Mouse (Mus musculus) liver, embryonic 15.5 days (tissue): ENCODE data around the gene Fundc1. TPM values are rescaled to one million over a fixed set of nuclear protein-coding genes. Genes with fewer than 3 reads are reported as not detected.
"Not testable (repeated sequence)": the region's sequence is repeated elsewhere in the genome, so short reads cannot be mapped to it uniquely, and the experiment has no call there.

Source experiments
- ATAC-seq: fragments of 200-750 bp; cut with Nextera tagmentation; 2 replicates; pipeline ENCODE4 v1.8.0; 2017; ENCODE audit warnings: moderate number of reproducible peaks, mild to moderate bottlenecking, moderate library complexity; ENCODE audit not compliant: insufficient read depth
- H3K27ac ChIP-seq: fragments of 300-500 bp; sonication (generic); replicated peaks from 2 replicates; pipeline ENCODE4 v1.5.1; 2015; ENCODE audit warnings: mild to moderate bottlenecking, inconsistent platforms
- H3K27me3 ChIP-seq: fragments of 300-500 bp; sonication (generic); 2 replicates; pipeline ENCODE4 v1.6.1; 2015; ENCODE audit warnings: mild to moderate bottlenecking, inconsistent platforms
- H3K36me3 ChIP-seq: fragments of 300-500 bp; sonication (generic); replicated peaks from 2 replicates; pipeline ENCODE4 v1.6.1; 2015; ENCODE audit warnings: moderate library complexity, mild to moderate bottlenecking, inconsistent platforms
- H3K4me1 ChIP-seq: fragments of 300-500 bp; sonication (generic); replicated peaks from 2 replicates; pipeline ENCODE4 v1.6.1; 2015; ENCODE audit warnings: inconsistent platforms
- H3K4me2 ChIP-seq: fragments of 300-500 bp; sonication (generic); 2 replicates; pipeline ENCODE4 v1.6.1; 2015; ENCODE audit warnings: moderate library complexity, mild to moderate bottlenecking, inconsistent platforms
- H3K4me3 ChIP-seq: fragments of 300-500 bp; sonication (generic); replicated peaks from 2 replicates; pipeline ENCODE4 v1.5.1; 2015; ENCODE audit warnings: mild to moderate bottlenecking, inconsistent platforms
- H3K9ac ChIP-seq: fragments of 300-500 bp; sonication (generic); 2 replicates; pipeline ENCODE4 v1.6.1; 2015; ENCODE audit warnings: moderate library complexity, mild to moderate bottlenecking, inconsistent platforms
- H3K9me3 ChIP-seq: fragments of 300-500 bp; sonication (generic); replicated peaks from 2 replicates; pipeline ENCODE4 v1.6.1; 2016; ENCODE audit warnings: inconsistent platforms
- whole genome bisulfite sequencing: fragments of 180-500 bp; shearing (Covaris S2); methylation state at CpG from one replicate; pipeline ENCODE4 v1.1.7; 2015; ENCODE audit warnings: mixed read lengths; ENCODE audit not compliant: insufficient replicate concordance; 5-methylcytosine and 5-hydroxymethylcytosine counted together
- polyA plus RNA-seq: library from polyadenylated mRNA; unstranded; fragments of >200 nt; fragmentation: Nextera tagmentation; extraction: Ambion mirVana; gene quantifications from 2 replicates; pipeline ENCODE4 v1.2.1, GENCODE M21; 2015

The Fundc1 gene
- polyA plus RNA-seq, 1 experiment from 2014 or later: 14.9 TPM

DNA sequence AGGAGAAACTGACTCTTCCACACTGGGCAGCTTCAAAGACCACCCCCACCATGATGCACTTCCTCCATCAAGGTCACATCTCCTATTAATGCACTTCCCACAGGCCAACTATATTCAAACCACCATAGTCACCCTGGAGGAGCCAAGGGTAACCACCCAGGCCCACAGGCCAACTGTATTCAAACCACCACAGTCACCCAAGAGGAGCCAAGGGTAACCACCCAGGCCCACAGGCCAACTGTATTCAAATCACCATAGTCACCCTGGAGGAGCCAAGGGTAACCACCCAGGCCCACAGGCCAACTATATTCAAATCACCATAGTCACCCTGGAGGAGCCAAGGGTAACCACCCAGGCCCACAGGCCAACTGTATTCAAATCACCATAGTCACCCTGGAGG lies 20.5 kb downstream of the Fundc1 start:
- not testable (repeated sequence) for H3K9ac ChIP-seq, H3K36me3 ChIP-seq, H3K4me1 ChIP-seq, H3K4me2 ChIP-seq, H3K4me3 ChIP-seq, H3K9me3 ChIP-seq, H3K27me3 ChIP-seq, ATAC-seq, H3K27ac ChIP-seq

- no peak for ATAC-seq
- Histone ChIP-seq H3K9ac (no peak overlapping the region), H3K36me3 (no peaks in the 10 kb centered on the region), H3K4me2 (no peak overlapping the region), H3K4me1 (no peaks in the 10 kb centered on the region), H3K4me3 (no peak overlapping the region), H3K27ac (no peak overlapping the region), H3K9me3 (no peaks in the 10 kb centered on the region), H3K27me3 (no peaks in the 10 kb centered on the region)
- WGBS: 32% methylated on average over 6 of the region's 6 CpGs
Measured at GRCm38 (mm10) chrX:17547143-17547806, 24.9 kb downstream of the Fundc1 start.

- H3K36me3 ChIP-seq: no peaks in the 10 kb centered on the region
- no peaks in the 10 kb centered on the region for H3K27me3 ChIP-seq
- no peak overlapping the region for H3K4me2 ChIP-seq
- H3K4me1 ChIP-seq: no peaks in the 10 kb centered on the region
- 41% methylated on average over 2 of the region's 2 CpGs for WGBS
- no peak overlapping the region for H3K27ac ChIP-seq
- H3K4me3 ChIP-seq: no peak overlapping the region
- ATAC-seq: no peak
- no peak overlapping the region for H3K9ac ChIP-seq
- no peaks in the 10 kb centered on the region for H3K9me3 ChIP-seq
Measured at GRCm38 (mm10) chrX:17544860-17545492, 27.1 kb downstream of the Fundc1 start.

GRCm38 (mm10) chrX:17537701-17538100 lies 34.4 kb downstream of the Fundc1 start:
- Histone ChIP-seq H3K9me3 (no peaks in the 10 kb centered on the region), H3K4me2 (no peak overlapping the region), H3K27ac (no peak overlapping the region), H3K9ac (no peak overlapping the region), H3K27me3 (no peaks in the 10 kb centered on the region), H3K36me3 (no peaks in the 10 kb centered on the region), H3K4me1 (no peaks in the 10 kb centered on the region), H3K4me3 (no peak overlapping the region)
- 63% methylated on average over 4 of the region's 4 CpGs for WGBS
- no peak for ATAC-seq

DNA sequence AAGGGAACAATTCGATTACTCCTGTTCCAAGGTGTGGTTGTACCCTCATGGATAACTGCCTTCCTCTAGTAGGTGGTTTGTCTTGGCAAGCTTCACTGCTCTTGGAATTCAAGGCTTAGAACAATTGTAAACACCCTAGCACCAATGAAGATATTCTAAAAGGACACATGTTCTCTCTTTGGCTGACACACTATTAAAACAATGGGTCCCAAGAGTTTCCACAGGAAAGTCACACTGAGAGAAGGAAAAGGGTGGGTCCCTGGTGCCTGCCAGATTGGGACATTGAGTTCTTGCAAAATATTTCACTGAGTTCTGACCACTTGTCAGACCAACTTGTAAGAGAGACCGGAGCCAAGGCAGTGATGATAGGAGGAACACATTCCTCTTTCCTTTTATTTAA lies 45.1 kb downstream of the Fundc1 start:
- Histone ChIP-seq H3K27me3 (no peaks in the 10 kb centered on the region), H3K4me2 (no peak overlapping the region), H3K9ac (no peak overlapping the region), H3K4me3 (no peak overlapping the region), H3K27ac (no peak overlapping the region), H3K36me3 (no peaks in the 10 kb centered on the region), H3K4me1 (no peaks in the 10 kb centered on the region), H3K9me3 (no peaks in the 10 kb centered on the region)
- WGBS: 57% methylated on average over 2 of the region's 2 CpGs
- no peak for ATAC-seq

DNA sequence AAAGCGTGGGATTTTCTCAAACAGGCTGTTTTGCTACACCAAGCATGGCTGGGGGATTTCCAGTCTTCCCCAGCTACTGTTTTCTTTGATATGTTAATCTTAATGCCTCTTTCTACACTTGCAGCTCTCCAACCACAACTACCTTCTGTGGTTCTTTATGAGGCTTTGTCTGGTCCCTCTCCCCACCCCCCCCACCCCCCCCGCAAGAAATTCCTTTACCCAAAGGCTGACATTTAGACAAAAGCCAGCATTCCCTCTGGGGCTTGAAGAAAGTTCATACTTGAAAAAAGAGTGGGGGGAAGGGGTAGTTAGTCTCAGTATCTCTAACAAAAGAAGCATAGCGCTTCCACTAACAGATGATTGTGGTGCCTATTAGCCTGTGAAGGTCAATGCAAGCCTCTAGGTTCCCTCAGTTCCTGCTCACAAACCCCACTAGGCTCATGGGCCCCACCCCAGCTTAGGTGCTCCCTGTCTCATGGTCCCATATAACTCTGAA lies 50.9 kb downstream of the Fundc1 start:
- Histone ChIP-seq H3K4me3 (no peak overlapping the region), H3K36me3 (no peaks in the 10 kb centered on the region), H3K27me3 (no peaks in the 10 kb centered on the region), H3K4me1 (no peaks in the 10 kb centered on the region), H3K9ac (no peak overlapping the region), H3K4me2 (no peak overlapping the region), H3K27ac (no peak overlapping the region), H3K9me3 (no peaks in the 10 kb centered on the region)
- ATAC-seq: no peak
- 31% methylated on average over 3 of the region's 3 CpGs for WGBS

GRCm38 (mm10) chrX:17520086-17520485 lies 52.0 kb downstream of the Fundc1 start:
- H3K4me2 ChIP-seq: no peak overlapping the region
- no peak for ATAC-seq

DNA sequence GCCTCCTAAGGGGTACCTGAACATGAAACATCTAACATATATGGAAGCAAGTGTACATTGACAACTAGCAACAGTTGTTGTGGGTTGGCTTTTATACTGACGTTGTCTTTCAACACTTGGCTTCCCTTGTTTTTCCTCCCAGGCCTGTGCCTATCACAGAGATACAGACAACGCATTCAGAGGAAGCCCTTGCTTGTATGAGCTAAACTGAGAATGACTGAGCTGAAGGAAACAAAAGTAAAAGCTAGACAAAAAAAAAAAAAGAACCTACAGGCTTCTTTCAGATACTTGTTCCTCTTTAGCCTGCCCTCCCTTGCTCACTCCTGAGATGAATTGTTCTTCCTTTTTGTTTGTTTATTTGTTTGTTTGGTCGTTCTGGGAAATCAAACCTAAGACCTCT lies 58.1 kb downstream of the Fundc1 start:
- no peaks in the 10 kb centered on the region for H3K36me3 ChIP-seq
- no peak overlapping the region for H3K4me2 ChIP-seq
- 32% methylated on average over 3 of the region's 3 CpGs for WGBS
- H3K27ac ChIP-seq: no peak overlapping the region
- H3K9ac ChIP-seq: no peak overlapping the region
- no peaks in the 10 kb centered on the region for H3K4me1 ChIP-seq
- H3K9me3 ChIP-seq: no peaks in the 10 kb centered on the region
- no peak for ATAC-seq
- H3K4me3 ChIP-seq: no peak overlapping the region
- no peaks in the 10 kb centered on the region for H3K27me3 ChIP-seq

More at GRCm38 (mm10) chrX:17520086-17520485, 52.0 kb downstream of the Fundc1 start:
- H3K36me3 ChIP-seq: no peaks in the 10 kb centered on the region
- H3K27me3 ChIP-seq: no peaks in the 10 kb centered on the region
- H3K9me3 ChIP-seq: no peaks in the 10 kb centered on the region
- H3K4me1 ChIP-seq: no peaks in the 10 kb centered on the region
- H3K9ac ChIP-seq: no peak overlapping the region
- no peak overlapping the region for H3K27ac ChIP-seq
- no peak overlapping the region for H3K4me3 ChIP-seq

GRCm38 (mm10) chrX:17512021-17512602 lies 60.0 kb downstream of the Fundc1 start:
- whole genome bisulfite sequencing: 46% methylated on average over 3 of the region's 3 CpGs
- ATAC-seq: no peak

More at GRCm38 (mm10) chrX:17512021-17512602, 60.0 kb downstream of the Fundc1 start:
- Histone ChIP-seq H3K36me3 (no peaks in the 10 kb centered on the region), H3K27me3 (no peaks in the 10 kb centered on the region), H3K9me3 (no peaks in the 10 kb centered on the region), H3K4me1 (no peaks in the 10 kb centered on the region), H3K9ac (no peak overlapping the region), H3K4me2 (no peak overlapping the region), H3K4me3 (no peak overlapping the region), H3K27ac (no peak overlapping the region)
